28 mouse cellular contexts compared by ENCODE assay signal in genomic region chr17:63212018-63212417, GRCm38 (mm10).
"Had no signal": no experiment of that assay in that cellular context is flagged by ENCODE, and none has a peak within 500 bp of the region (broad histone marks: within the 10 kb centered on the region; RNA-seq: fewer than 3 reads in every experiment).

No protein-coding gene starts in this region.

- H3K4me2 ChIP-seq: embryonic facial prominence, embryonic 12.5 days; embryonic facial prominence, embryonic 13.5 days; embryonic facial prominence, embryonic 15.5 days; forebrain, embryonic 12.5 days; forebrain, embryonic 13.5 days; forebrain, embryonic 15.5 days had no signal

- H3K4me3 ChIP-seq: embryonic facial prominence, embryonic 10.5 days; embryonic facial prominence, embryonic 12.5 days; embryonic facial prominence, embryonic 13.5 days; embryonic facial prominence, embryonic 15.5 days; erythroblast, embryonic 14.5 days; forebrain, embryonic 10.5 days; forebrain, embryonic 12.5 days; forebrain, embryonic 13.5 days; forebrain, embryonic 15.5 days; gastrocnemius, adult 2 months; heart, adult 2 months; heart, embryonic 10.5 days had no signal

- DNase-seq: cerebellum, adult 8-10 months; cerebellum, adult 9-10 months; cerebellum, adult 9-11 months; cerebellum, postnatal 10 days; cerebellum, postnatal 14 days; cerebellum, postnatal 25 days; cerebellum, postnatal 36 days; embryo, embryonic 11 days; forebrain, postnatal 0 days; gastrocnemius, adult 2 months; gastrocnemius, postnatal 10 days; gastrocnemius, postnatal 14 days; gastrocnemius, postnatal 25 days; gastrocnemius, postnatal 36 days; heart, adult 18-20 months; heart, adult 2 months had no signal

- H3K9me3 ChIP-seq: embryonic facial prominence, embryonic 10.5 days; embryonic facial prominence, embryonic 12.5 days; forebrain, embryonic 12.5 days; forebrain, embryonic 13.5 days; forebrain, embryonic 15.5 days had no signal

- H3K4me1 ChIP-seq: embryonic facial prominence, embryonic 12.5 days; embryonic facial prominence, embryonic 15.5 days; forebrain, embryonic 12.5 days; forebrain, embryonic 13.5 days; forebrain, embryonic 15.5 days; heart, embryonic 10.5 days had no signal

- H3K27ac ChIP-seq: embryonic facial prominence, embryonic 10.5 days; embryonic facial prominence, embryonic 12.5 days; embryonic facial prominence, embryonic 13.5 days; embryonic facial prominence, embryonic 15.5 days; forebrain, embryonic 10.5 days; forebrain, embryonic 12.5 days; forebrain, embryonic 13.5 days; forebrain, embryonic 15.5 days; gastrocnemius, adult 2 months; heart, adult 2 months; heart, embryonic 10.5 days had no signal

- H3K36me3 ChIP-seq: embryonic facial prominence, embryonic 10.5 days; embryonic facial prominence, embryonic 13.5 days; embryonic facial prominence, embryonic 15.5 days; forebrain, embryonic 10.5 days; forebrain, embryonic 12.5 days; forebrain, embryonic 15.5 days had no signal

- H3K9ac ChIP-seq: embryonic facial prominence, embryonic 12.5 days; embryonic facial prominence, embryonic 13.5 days; embryonic facial prominence, embryonic 15.5 days; forebrain, embryonic 12.5 days; forebrain, embryonic 13.5 days; forebrain, embryonic 15.5 days; forebrain, postnatal 0 days had no signal

- H3K27me3 ChIP-seq: embryonic facial prominence, embryonic 12.5 days; embryonic facial prominence, embryonic 13.5 days; embryonic facial prominence, embryonic 15.5 days; forebrain, embryonic 12.5 days; forebrain, embryonic 13.5 days; forebrain, embryonic 15.5 days had no signal

- ATAC-seq: forebrain, embryonic 13.5 days; forebrain, embryonic 14.5 days; forebrain, embryonic 15.5 days; forebrain, embryonic 16.5 days; forebrain, postnatal 0 days had no signal
